Mouse (Mus musculus) midbrain, embryonic 14.5 days (tissue): Measurements from ENCODE around the gene Iscu. TPM values are rescaled to one million over a fixed set of nuclear protein-coding genes. Genes with fewer than 3 reads are reported as not detected.
A peak's percentile ranks its signal among the peaks of the same experiment; 100 is the strongest.
"Not testable (repeated sequence)": the region's sequence is repeated elsewhere in the genome, so short reads cannot be mapped to it uniquely, and the experiment has no call there.

Experiments
- ATAC-seq: fragments of 200-750 bp; cut with Nextera tagmentation; 2 replicates; pipeline ENCODE4 v1.8.0; 2017; ENCODE audit warnings: moderate number of reproducible peaks, moderate library complexity; ENCODE audit not compliant: low FRiP score, low TSS enrichment
- DNase-seq: peaks from one replicate; pipeline ENCODE4 v3.0.0-alpha.2; 2015
- H3K27ac ChIP-seq: fragments of 300-500 bp; sonication (generic); replicated peaks from 2 replicates; pipeline ENCODE4 v1.5.1; 2014; ENCODE audit warnings: mild to moderate bottlenecking, low read depth, low read length, moderate library complexity
- H3K27me3 ChIP-seq: fragments of 300-500 bp; sonication (generic); 2 replicates; pipeline ENCODE4 v1.6.1; 2014; ENCODE audit warnings: low read length, control low read depth, mixed read lengths; ENCODE audit not compliant: control insufficient read depth, insufficient read depth
- H3K36me3 ChIP-seq: fragments of 300-500 bp; sonication (generic); 2 replicates; pipeline ENCODE4 v1.6.1; 2014; ENCODE audit warnings: low read length, control low read depth; ENCODE audit not compliant: control insufficient read depth, insufficient read depth
- H3K4me1 ChIP-seq: fragments of 300-500 bp; sonication (generic); 2 replicates; pipeline ENCODE4 v1.6.1; 2014; ENCODE audit warnings: mild to moderate bottlenecking, antibody characterized with exemption, low read length, control low read depth; ENCODE audit not compliant: control insufficient read depth, insufficient read depth
- H3K4me2 ChIP-seq: fragments of 300-500 bp; sonication (generic); 2 replicates; pipeline ENCODE4 v1.6.1; 2014; ENCODE audit warnings: mild to moderate bottlenecking, low read length, moderate library complexity
- H3K4me3 ChIP-seq: fragments of 300-500 bp; sonication (generic); replicated peaks from 2 replicates; pipeline ENCODE4 v1.5.1; 2014; ENCODE audit warnings: low read depth, low read length
- H3K9ac ChIP-seq: fragments of 300-500 bp; sonication (generic); replicated peaks from 2 replicates; pipeline ENCODE4 v1.6.1; 2014; ENCODE audit warnings: mild to moderate bottlenecking, low read length, moderate library complexity
- H3K9me3 ChIP-seq: fragments of 300-500 bp; sonication (generic); 2 replicates; pipeline ENCODE4 v1.6.1; 2016; ENCODE audit warnings: low read length, control low read depth, mixed read lengths; ENCODE audit not compliant: control insufficient read depth
- WGBS: fragments of 180-500 bp; shearing (Covaris S2); extraction: QIAGEN DNeasy Blood & Tissue Kit; methylation state at CpG from one replicate; pipeline ENCODE4 v1.1.7; 2014; 5-methylcytosine and 5-hydroxymethylcytosine counted together
- polyA plus RNA-seq: library from polyadenylated mRNA; unstranded; fragments of >200 nt; fragmentation: Nextera tagmentation; extraction: Ambion mirVana; gene quantifications from 2 replicates; pipeline ENCODE4 v1.2.1, GENCODE M21; 2014

The Iscu gene
- polyA plus RNA-seq, 1 experiment from 2014 or later = 87.6 TPM

- DNase-seq = peak; percentile 93
- Histone ChIP-seq H3K27ac (peak overlapping the region; percentile 98), H3K4me2 (peak overlapping the region; percentile 89), H3K4me1 (peaks cover 12% of the 10 kb centered on the region), H3K27me3 (no peaks in the 10 kb centered on the region), H3K4me3 (peak overlapping the region; percentile 99), H3K36me3 (peaks cover 35% of the 10 kb centered on the region), H3K9me3 (no peaks in the 10 kb centered on the region), H3K9ac (peak overlapping the region; percentile 86)
- peak; percentile 82 for ATAC-seq
- WGBS = under 1% methylated on average over 91 of the region's 97 CpGs
Observed at GRCm38 (mm10) chr5:113771213-113772162, 1.1 kb upstream of the Iscu start.

- Histone ChIP-seq H3K4me3 (peak overlapping the region; percentile 99), H3K27ac (peak overlapping the region; percentile 98; the same call in 1 of the 2 replicates), H3K9me3 (no peaks in the 10 kb centered on the region), H3K4me1 (peaks cover 12% of the 10 kb centered on the region), H3K27me3 (no peaks in the 10 kb centered on the region), H3K9ac (peak overlapping the region; percentile 86), H3K36me3 (peaks cover 32% of the 10 kb centered on the region), H3K4me2 (peak overlapping the region; percentile 89)
- WGBS = 1% methylated on average over 38 of the region's 38 CpGs
- peak; percentile 43 for ATAC-seq
- DNase-seq = peak; percentile 15
Observed at GRCm38 (mm10) chr5:113772905-113773519, 464 bp downstream of the Iscu start.

- DNase-seq = peak; percentile 90
- Histone ChIP-seq H3K27me3 (no peaks in the 10 kb centered on the region), H3K27ac (no peak overlapping the region), H3K4me3 (peak overlapping the region; percentile 99), H3K4me2 (peak overlapping the region; percentile 89), H3K9ac (peak overlapping the region; percentile 86; the same call in 1 of the 2 replicates), H3K9me3 (no peaks in the 10 kb centered on the region), H3K36me3 (peaks cover 36% of the 10 kb centered on the region), H3K4me1 (peaks cover 12% of the 10 kb centered on the region)
- 2% methylated on average over 7 of the region's 7 CpGs for WGBS
- no peak for ATAC-seq
Observed at GRCm38 (mm10) chr5:113773664-113774063, 1.1 kb downstream of the Iscu start.

- DNase-seq (no peak), ATAC-seq (no peak)
- Histone ChIP-seq H3K4me3 (no peak overlapping the region), H3K4me2 (no peak overlapping the region), H3K9ac (no peak overlapping the region), H3K27me3 (no peaks in the 10 kb centered on the region), H3K36me3 (peaks cover 41% of the 10 kb centered on the region), H3K9me3 (no peaks in the 10 kb centered on the region), H3K27ac (no peak overlapping the region), H3K4me1 (peaks cover 2% of the 10 kb centered on the region; the same call in 1 of the 2 replicates)
- 91% methylated on average over 10 of the region's 10 CpGs for WGBS
Observed at GRCm38 (mm10) chr5:113775585-113775984, 3.0 kb downstream of the Iscu start.

- Histone ChIP-seq H3K9me3 (no peaks in the 10 kb centered on the region), H3K27me3 (no peaks in the 10 kb centered on the region), H3K4me2 (no peak overlapping the region), H3K27ac (no peak overlapping the region), H3K9ac (no peak overlapping the region), H3K4me1 (no peaks in the 10 kb centered on the region), H3K36me3 (peaks cover 41% of the 10 kb centered on the region), H3K4me3 (no peak overlapping the region)
- ATAC-seq = no peak
- 94% methylated on average over 15 of the region's 15 CpGs for WGBS
- no peak for DNase-seq
Observed at GRCm38 (mm10) chr5:113776128-113776895, 3.8 kb downstream of the Iscu start.

GRCm38 (mm10) chr5:113776896-113777226, 4.3 kb downstream of the Iscu start:
- WGBS = 83% methylated on average over 8 of the region's 8 CpGs
- no peak overlapping the region for H3K9ac ChIP-seq
- no peaks in the 10 kb centered on the region for H3K27me3 ChIP-seq
- H3K4me2 ChIP-seq = no peak overlapping the region
- H3K36me3 ChIP-seq = peaks cover 41% of the 10 kb centered on the region
- H3K27ac ChIP-seq = no peak overlapping the region
- DNase-seq (no peak), ATAC-seq (no peak)
- no peaks in the 10 kb centered on the region for H3K4me1 ChIP-seq
- no peaks in the 10 kb centered on the region for H3K9me3 ChIP-seq
- H3K4me3 ChIP-seq = no peak overlapping the region

GRCm38 (mm10) chr5:113777728-113778127, 5.2 kb downstream of the Iscu start:
- H3K4me2 ChIP-seq, H3K4me1 ChIP-seq, H3K9ac ChIP-seq, H3K27ac ChIP-seq, H3K9me3 ChIP-seq, DNase-seq, ATAC-seq, H3K27me3 ChIP-seq, H3K4me3 ChIP-seq: not testable (repeated sequence)
- WGBS = 92% methylated on average over 8 of the region's 8 CpGs
- H3K36me3 ChIP-seq = peaks cover 41% of the 10 kb centered on the region

GRCm38 (mm10) chr5:113779569-113779968, 7.0 kb downstream of the Iscu start:
- Histone ChIP-seq H3K4me2 (no peak overlapping the region), H3K36me3 (peaks cover 37% of the 10 kb centered on the region), H3K9me3 (no peaks in the 10 kb centered on the region), H3K4me1 (no peaks in the 10 kb centered on the region), H3K27me3 (peaks cover 3% of the 10 kb centered on the region; the same call in 1 of the 2 replicates), H3K4me3 (no peak overlapping the region), H3K27ac (no peak overlapping the region), H3K9ac (no peak overlapping the region)
- 76% methylated on average over 5 of the region's 5 CpGs for WGBS
- no peak for DNase-seq
- ATAC-seq = no peak
